Mouse (Mus musculus) testis, postnatal 14 days (tissue): Measurements from ENCODE around the gene Ankrd11.

ENCODE experiments used
- DNase-seq: peaks from one replicate; pipeline ENCODE4 v3.0.0; 2021; ENCODE audit warnings: low spot score

The Ankrd11 gene

DNA sequence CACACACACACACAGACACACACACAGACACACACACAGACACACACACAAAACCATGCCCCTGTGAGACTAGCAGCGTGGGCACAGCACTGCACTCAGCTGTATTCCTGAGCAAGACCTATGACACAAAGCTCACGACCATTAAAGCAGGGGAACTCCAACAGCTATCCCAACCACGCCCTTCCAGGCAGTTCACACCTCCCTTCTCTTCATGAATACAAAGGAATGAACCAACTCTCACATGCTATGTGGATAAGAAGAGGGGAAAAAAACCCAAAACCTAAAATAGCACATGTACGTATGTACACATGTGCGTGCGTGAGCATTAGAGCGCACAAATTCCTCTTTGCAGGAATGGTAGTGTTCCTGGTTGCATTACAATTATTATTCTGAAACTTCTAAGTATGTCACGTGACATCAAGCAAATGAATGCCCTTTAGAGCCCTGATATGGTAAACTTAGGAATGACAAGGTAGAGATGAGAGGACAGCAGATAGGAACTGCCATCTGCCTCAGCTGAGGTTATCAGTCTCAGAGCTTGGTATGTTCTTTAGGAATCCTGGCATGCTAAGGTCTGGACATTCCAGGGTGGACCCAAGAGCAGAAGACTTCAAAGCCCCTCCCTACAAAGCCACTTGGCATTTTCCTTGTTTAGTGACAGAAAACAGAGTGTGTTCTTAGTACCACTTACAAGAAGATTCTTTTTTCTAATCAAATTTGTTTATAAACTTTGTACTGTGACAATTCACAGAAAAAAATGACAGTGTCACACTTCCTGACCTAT is 115.9 kb downstream of the Ankrd11 start:
- DNase-seq, result no peak

DNA sequence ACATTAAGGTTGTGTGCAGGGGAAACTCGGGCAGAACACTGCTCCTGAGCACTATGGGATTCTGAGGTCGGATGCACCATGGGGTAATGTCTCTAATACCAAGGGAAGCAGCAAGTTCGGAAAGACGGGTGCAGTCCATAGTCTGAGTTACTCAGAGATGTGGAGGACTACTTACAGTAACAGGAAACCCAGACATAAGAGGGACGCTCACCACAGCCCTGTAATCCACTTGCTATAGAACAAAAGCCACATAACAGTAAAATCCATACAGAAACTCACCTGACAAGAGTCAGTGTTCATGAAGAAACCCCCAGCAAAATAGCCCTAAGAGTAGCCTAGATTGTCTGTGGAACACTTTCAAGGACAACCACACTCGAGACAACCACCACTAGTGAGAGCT is 118.0 kb downstream of the Ankrd11 start:
- DNase-seq, result no peak

GRCm38 (mm10) chr8:122923431-122924090 is 118.5 kb downstream of the Ankrd11 start:
- no peak for DNase-seq

DNA sequence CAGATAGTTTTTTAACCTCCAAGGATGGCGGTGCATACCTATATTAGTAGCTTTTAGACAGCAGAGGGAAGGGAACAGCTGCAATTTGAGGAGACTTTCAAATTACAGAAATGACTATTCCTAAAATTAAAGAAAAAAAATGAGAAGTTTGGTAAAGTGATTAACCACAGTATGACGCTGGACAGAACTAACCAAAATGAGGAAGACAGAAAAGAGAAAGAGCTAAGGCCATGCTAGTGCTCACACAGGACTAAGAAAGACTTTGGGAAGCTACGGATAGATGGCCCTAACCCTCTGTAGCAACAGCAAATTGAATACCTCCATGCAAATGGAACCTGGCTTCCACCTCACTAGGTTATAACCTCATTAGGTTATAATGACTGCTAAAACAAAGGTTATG is 119.1 kb downstream of the Ankrd11 start:
- DNase-seq, result no peak

GRCm38 (mm10) chr8:122920890-122921289 is 121.2 kb downstream of the Ankrd11 start:
- no peak for DNase-seq

- DNase-seq, result no peak
Measured at GRCm38 (mm10) chr8:122918438-122919107, 123.5 kb downstream of the Ankrd11 start.

DNA sequence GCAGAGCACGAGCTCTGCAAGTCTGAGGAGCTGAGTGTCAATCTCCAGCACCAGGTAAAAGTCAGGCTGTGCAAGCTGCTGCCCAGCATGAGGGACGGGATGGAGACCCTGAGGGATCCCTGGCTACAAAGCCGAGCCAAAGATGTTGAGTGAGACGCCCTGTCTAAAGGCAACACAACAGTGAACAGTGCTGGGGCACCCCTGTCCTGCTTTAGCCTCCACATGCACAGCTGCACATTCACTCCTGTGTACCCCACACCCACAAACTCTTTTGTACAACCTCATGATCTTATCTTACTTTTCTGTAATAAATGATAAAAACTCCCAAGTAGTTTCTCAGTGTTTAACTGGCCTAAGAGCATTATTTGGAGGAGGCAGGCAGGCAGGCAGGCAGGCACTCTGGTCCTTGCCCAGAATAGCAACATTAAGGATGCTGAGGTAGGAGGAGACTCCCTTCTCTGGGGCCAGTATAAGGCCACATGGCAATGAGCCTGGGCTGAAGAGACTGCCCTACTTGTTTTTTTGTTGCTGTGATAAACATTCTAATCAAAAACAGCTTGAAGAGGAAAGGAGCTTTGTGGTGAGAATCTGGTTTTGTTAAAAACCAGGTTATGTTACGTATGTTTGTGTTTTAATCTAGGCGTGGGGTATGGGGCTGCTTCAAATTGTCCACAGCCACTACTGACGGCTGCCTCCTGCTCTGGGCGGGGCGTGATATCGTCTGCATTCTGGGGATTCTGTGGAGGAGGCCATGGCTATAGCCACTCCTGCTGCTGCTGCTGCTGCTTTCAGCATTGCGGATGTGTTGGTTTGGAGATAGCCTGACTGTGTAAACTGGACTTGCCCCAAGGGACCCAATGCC is 124.3 kb downstream of the Ankrd11 start:
- no peak for DNase-seq

GRCm38 (mm10) chr8:122916766-122917165 is 125.3 kb downstream of the Ankrd11 start:
- DNase-seq, result no peak

DNA sequence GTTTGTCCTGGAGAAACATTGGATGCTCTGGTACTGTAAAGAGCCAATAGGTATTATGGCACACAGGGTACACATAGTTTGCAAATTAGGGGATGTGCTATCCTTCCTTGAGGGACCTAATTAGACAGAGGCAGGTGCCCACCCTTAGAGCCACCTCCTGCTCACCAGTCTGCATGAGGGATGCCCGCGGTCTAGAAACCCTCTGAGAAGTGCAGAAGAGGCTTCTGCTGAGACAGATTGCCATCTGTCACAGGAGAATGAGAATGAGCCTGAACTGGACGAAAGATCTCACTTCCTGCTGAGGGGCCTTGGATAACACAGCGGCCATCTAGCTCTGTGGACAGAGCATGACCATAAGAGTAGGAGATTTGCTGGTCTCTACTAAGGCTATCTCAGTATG is 129.2 kb downstream of the Ankrd11 start:
- no peak for DNase-seq

DNA sequence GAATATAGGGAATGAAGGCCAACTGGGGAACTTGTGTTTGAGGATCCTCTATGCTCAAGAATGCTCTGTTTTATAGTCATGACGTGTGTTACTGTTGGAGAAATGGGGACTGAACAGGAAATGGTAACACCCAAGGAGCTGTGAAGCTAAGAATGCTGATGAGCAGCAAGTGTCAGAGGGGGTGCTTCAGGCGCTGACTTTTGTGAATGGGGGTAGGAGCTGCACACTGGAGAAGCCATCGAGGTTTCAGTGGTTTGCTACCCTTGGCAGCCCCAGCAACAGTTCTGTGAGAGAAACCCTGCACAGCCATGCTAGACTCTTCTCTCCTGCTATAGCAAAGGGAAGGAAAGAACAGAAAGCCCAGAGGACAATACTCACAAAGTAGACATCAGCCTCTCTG is 129.9 kb downstream of the Ankrd11 start:
- no peak for DNase-seq

DNA sequence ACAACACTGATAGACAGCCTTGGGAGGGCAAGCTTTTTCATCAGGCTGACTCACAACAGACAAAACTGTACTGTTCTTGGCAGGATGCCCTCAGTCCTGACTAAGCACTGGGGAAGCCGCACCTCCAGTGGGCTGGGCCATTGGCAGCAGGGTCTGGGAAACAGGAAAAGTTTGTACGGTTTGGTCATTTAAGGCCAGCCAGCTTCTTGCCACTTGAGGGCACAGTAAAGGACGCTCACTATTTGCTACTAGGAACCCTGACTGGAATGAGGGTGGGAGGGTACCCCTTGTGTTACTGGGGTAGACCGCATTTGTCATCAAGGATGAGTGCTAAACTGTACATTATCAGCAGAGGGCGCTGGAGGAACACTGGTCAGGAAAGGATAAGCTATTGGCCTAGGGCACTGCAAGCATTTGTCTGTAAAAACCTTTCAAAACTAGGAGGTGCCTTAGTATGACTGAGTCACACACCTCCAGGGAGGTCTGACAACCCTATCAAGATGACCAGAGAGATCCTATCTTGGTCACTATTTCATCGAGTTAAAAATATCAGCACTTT is 135.5 kb downstream of the Ankrd11 start:
- DNase-seq, result peak; percentile 72

DNA sequence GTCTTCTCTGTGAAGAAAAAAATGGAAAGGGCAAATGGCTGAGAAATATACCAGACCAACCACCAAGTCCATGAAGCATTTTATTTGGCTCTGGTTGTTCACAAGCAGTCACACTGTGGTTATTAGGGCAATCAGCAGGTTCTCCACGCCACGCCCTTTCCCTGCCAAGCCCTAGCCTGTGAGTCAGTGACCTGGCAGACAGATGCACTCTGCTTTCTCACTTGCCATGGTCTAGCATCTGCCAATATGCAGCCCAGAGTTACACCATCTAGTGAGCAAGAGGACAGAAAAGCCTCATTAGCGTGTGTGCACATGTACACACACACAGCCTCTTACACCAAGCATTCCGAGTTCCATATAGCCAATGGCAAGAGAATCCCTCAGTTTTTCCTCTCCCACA is 136.7 kb downstream of the Ankrd11 start:
- DNase-seq, result no peak

DNA sequence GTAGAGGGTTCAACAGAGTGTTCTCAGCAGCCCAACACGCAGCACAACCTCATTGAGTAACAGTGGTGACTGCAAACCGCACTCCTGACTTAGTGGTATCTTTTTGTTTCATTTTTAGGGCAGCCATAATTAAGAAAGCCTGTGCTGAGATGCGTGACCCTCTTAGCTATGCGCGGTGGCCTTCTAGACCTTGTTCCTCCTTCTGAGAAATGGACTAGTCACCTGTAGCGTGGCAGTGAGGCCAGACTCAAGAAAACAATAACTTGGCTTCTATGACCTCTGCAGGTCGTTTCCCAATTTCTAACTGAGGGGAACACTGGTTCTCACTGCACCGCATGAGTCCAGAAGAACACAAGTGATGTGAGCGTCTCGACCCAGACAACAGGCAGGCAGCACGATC is 137.6 kb downstream of the Ankrd11 start:
- no peak for DNase-seq

- DNase-seq, result no peak
Measured at GRCm38 (mm10) chr8:122903002-122903401, 139.1 kb downstream of the Ankrd11 start.

- DNase-seq, result no peak
Measured at GRCm38 (mm10) chr8:122902581-122902980, 139.5 kb downstream of the Ankrd11 start.

- DNase-seq, result no peak
Measured at GRCm38 (mm10) chr8:122901892-122902515, 140.1 kb downstream of the Ankrd11 start.

DNA sequence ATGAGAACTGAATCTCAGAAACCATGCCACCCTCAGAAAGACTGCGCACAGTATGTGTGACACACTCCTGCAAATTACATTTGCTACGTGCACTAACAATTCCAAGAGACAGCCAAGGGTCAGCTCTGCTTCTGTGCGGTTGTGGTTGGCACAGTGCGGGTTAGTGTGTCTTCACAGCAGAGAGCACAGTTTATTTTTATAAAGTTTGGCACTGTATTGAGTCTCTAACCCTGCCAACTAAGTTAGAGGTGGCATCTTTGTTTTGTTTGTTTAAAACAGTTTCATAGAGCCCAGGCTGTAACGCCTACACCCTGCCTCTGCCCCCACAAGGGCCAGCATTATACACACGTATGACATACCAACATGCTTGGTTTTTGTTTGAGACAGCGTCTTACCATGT is 140.6 kb downstream of the Ankrd11 start:
- no peak for DNase-seq

DNA sequence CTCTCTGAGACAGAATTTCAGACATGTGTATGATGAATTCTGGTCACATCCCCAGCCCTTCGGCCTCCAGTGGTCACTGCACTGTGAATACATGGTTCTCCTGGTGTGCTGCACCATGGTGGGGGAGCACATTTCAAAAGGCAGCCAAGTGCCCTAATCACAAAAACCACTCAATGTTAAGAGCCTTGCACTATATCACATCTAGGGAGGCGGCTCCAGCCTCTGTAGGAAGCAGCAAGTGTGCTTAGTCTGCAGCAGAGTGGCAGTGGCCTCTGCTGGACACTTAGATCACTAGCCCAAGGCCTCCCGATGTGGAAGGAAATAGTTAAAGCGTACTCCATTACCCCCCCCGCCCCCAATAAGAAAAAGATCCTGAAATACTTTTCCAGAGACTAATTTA is 143.0 kb downstream of the Ankrd11 start:
- no peak for DNase-seq

DNA sequence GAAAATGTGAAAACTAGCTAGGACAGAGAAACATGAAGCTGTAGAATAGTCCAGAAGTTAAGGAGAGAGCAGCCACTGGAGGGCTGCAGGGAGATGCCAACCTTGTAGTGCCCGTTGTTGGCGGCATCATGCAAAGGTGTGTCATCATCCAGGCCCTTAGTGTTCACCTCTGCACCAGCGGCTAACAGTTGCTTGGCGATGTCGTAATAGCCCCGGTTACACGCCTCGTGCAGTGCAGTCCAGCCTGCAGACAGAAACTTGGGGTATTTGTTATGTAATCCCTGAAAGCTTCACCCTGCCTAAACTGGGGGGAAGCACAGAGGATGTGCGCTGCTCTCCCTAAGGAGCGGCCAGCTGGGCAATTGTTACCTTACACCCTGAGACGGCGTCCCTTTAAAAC is 143.6 kb downstream of the Ankrd11 start:
- no peak for DNase-seq

DNA sequence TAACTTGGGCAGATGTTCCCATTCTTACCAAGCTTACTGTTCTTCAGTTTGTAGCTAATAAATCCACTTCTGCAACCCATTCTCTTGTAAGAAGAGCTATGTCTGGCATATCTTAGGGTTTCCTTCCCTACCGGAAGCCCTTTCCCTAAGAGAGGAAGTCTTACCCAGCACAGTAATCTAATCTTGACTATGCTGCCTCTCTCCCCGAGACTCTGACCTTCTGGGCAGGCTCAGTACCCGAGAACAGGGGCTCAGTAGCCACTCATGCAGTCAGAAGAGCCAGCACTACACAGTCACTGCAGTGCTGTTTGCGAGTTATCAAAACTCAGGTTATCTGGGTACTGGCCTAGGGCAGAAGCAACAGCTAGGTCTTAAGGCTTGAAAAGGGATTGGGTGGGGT is 144.1 kb downstream of the Ankrd11 start:
- DNase-seq, result no peak

GRCm38 (mm10) chr8:122897200-122897599 is 144.9 kb downstream of the Ankrd11 start:
- DNase-seq, result no peak
